Mouse (Mus musculus): ENCODE measurements around the gene Pigv. TPM values are rescaled to one million over a fixed set of nuclear protein-coding genes. Genes with fewer than 3 reads are reported as not detected.

Gene Pigv
- total RNA-seq (2015) (5.1 and 8.5 TPM in 2 replicates), total RNA-seq (2017) (5.0 and 5.2 TPM in 2 replicates)

DNA sequence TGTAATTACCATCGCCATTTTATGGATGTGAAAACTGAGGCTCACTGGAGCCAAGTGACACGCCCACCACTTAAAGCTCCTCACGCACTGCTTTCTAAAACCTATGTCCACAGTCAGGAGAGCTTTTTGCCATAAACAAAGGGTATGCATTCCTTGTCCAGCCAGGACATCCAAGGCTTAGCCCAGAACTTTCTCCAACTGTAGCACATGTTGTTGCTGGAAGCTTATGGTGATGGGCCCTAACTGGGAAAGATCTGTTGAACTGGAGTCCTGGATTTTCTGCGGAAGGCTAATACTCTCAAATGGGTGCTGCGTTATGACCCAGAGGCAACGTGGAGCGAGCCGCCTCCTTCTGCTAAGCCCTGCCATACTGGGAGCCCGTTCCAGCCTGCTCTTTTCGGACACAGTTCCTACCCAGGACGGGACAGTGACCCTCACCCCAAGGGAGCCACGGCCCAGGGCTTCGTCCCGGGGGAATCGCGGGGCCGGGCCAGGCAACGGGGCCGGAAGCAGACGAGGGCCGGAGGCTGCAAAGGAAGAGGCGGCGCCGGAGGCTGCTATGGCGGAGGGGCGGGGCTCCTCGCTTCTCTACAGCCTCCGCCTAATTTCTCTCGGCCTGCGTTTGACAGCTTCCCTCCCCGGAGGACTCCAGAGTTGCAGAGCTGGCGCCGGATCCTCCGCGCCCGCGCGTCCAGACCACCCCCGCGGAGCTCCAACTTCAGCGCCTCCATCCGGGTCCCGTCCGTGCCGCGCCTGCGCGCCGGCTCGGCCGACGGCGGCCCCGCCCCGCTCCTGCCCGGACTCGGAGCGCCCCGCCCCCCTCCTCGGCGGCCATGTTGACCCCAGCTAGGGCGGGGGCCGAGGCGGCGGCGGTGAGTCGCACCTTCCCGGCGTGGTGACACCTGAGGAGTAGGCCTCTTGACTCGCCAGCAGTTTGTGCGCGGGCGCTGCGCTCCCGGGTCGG, at the start of gene Pigv:
Gene Pigv, minus strand, starts transcription at position 767 of the 964 bp plus-strand sequence.
- ATAC-seq (replicated peaks; ENCODE audit: poor library complexity): peak; percentile 30

DNA sequence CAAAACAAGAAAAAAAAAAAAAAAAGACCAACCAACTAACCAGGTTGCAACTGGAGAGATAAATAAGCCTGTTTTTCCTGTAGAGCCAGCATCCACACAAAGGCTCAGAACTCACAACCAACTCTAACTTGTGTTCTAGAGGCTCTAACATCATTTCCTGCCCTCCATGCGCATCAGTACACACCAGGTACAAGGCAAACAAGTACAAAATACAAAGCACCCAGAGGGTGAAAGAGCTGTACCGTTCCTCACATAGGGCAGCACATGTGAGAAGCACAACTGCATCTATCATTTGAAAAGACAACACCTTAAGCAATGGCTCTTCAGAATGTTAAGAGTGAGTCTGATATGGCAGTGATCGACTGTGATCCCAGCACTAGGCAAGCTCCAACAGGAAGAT, 47.3 kb upstream of the Pigv start:
- ATAC-seq (replicated peaks; ENCODE audit: poor library complexity): no peak

DNA sequence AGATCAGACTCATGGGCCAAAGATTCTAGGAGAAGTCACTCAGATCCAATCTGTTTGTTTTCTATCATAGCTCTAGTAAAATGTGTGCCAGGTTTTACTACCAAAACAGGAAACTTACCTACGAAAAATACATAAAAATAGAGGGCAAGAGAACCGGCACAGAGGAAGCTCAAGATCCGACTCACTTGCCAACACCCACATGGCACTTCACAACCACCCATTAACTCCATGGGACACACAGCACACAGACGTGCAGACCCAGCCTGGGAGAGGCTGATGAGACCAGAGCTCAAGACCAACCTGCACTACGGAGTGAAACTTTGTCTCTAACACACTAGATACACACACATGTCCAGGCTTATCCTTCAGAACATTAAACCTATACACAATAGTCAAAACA, 40.3 kb upstream of the Pigv start:
- no peak for ATAC-seq (replicated peaks; ENCODE audit: poor library complexity)

DNA sequence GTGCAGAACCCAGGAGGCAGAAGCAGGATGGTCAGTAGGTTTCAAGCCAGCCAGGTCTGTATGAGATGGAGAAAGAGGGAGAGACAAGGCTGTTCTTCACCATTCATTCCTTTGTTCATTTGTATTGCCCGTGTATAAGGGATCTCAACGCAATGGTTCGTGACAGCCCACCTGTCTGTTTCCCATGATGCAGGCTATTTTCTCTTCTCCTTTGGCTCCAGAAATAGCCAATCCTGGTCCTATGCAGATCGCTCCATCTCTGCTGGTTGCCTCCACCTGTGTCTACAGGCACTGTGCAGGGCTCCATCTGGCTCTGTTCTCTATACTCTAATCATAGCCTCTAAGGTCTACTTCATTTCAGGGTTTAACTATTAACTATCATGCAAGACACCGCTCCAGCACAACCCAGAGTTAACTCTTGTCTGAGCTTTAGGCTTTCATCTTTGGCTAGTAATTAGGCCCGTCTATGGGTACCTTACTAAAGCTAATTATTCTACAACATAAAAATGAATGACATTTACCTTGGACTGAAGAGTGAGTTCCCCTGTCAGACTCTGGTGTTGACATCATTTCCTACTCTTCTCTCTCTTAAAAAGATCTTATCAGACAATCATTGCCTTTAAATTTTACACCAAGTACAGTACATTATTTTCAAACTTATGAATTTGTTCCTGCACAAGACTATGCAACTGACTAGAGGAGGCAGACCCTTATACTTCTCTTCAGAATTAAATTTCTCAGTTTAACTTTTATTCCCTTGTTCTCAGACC, 39.0 kb upstream of the Pigv start:
- no peak for ATAC-seq (replicated peaks; ENCODE audit: poor library complexity)

DNA sequence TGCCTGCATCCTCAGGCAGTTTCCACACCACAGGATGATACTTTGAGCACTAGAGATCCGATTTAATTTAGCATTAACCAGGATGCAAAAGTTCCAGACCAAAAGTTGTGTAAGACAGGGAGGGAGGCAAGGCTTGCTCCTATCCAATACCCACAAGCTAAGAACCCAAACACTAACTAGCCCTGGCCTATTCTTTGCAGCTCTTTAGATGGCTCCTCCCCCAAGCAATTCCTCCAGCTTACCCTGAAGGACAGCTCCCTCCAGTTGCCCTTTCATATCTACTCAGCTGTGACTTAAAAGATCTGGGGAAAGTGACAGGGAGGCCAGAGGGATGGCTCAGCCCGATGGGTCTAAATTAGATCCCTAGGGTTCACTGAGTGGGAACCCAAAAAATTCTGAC, 36.9 kb upstream of the Pigv start:
- ATAC-seq (replicated peaks; ENCODE audit: poor library complexity): no peak

DNA sequence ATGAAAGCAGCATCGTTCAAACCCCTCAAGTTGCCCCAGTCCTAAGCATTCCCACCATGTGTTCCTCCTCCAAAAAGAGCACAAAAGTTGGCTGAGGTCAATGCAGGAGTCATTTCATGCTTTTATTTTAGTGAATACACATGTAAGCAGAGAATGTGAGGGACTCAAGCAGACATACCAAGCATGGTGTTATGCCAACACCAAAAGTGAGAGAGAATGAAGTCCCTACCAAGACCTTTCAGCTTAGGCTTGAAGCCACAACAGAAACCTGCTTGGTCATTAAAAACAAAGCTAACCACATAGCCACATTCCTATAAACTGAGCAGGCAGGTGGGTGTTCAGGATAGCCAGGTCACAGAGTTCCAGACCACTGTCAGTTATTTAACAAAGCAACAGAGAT, 35.0 kb upstream of the Pigv start:
- no peak for ATAC-seq (replicated peaks; ENCODE audit: poor library complexity)

DNA sequence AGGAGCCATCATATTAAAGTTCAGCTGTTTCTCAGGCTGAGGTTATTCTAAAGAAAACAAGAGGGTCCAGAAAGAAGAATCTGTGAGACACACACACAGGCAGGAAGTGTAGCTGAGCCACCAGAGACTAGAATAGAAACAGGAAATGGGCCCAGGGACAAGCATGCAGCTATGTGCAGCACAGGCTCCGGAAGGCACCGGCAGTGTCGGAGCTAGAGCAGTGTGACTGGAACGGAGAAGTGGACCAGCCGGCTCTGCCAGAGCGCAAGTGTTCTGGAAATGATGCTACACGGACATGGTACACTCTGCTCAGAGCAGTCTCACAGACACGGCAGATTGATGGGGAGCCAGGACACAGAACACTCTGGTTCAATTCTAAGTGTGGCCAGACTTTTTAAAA, 34.5 kb upstream of the Pigv start:
- ATAC-seq (replicated peaks; ENCODE audit: poor library complexity): peak; percentile 78

DNA sequence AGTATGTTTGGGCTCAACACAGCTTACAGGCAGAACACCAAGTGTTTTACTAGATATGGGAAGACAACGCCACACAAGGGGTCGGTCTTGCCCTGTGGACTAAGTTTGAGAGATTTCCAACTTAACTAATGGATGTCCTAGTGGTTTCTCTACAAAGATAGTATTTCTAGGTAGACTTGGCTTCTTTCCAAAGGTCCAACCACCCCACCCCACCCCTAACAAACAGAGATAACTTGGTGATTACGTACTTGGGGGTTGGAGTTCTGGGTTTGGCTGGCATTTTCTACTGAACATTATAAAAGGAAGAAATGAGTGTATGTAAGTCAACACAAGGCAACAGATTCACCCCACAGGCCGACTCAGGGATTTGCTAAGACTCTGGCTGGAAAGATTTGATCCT, 32.6 kb upstream of the Pigv start:
- peak; percentile 40 for ATAC-seq (replicated peaks; ENCODE audit: poor library complexity)

DNA sequence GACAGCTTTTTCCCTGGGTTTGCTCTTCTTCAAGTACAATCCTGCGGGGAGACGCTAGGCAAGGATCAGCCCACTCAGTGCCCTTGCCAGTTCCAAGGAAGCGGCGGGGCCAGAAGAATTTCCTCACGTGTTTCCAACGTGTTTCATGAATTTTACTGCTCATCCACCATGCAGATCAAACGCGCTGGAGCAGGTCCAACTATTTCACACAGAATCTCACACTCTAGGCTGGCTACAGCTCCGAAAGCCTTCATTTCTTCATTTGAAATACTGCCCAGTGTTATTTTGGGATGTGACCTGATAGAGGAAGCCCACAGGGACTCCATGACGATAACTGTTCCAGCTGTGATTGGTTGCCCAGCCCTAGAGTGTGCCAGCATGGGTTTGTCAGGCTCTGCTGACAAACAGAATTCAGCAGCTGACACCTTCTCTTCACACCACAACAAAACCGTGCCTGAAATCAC, 28.5 kb upstream of the Pigv start:
- no peak for ATAC-seq (replicated peaks; ENCODE audit: poor library complexity)

DNA sequence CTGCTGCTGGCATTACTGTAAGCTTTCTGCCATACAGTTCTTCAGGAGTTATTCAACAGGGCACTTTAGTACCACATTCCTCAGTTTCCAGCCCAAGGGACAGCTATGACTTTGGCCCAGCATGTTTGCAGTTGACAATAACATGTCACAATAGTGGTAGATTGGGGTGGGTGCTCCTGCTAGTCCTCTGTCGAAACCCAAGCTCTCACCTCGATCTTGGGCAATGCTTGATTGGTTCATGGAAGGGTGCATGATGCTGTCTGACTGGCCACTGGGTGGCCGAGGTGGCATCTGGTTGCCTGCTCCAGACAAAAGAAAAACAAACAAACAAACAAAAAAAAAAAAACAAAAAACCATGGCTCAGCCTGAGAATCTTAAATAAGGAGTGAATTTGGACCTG, 22.9 kb upstream of the Pigv start:
- peak; percentile 84 for ATAC-seq (replicated peaks; ENCODE audit: poor library complexity)

DNA sequence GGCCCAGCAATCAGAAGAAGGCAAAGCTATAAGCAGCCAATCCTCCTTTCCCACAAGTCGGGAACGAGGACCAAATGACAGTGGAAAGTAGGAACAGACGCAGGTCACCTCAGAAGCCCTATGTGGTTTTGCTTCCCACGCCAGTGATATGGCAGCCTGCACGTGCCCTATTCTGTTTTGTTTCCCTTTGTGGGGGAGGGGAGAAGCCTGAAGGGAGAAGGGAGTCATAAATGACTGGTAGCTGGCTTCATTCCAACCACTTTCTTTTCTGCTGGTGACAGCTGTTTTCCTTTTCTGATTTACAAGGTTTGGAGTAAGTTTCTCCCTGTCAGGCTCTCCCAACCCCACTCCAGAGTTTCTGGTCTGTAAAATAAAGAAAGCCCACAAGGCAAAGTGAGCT, 17.8 kb upstream of the Pigv start:
- ATAC-seq (replicated peaks; ENCODE audit: poor library complexity): no peak

DNA sequence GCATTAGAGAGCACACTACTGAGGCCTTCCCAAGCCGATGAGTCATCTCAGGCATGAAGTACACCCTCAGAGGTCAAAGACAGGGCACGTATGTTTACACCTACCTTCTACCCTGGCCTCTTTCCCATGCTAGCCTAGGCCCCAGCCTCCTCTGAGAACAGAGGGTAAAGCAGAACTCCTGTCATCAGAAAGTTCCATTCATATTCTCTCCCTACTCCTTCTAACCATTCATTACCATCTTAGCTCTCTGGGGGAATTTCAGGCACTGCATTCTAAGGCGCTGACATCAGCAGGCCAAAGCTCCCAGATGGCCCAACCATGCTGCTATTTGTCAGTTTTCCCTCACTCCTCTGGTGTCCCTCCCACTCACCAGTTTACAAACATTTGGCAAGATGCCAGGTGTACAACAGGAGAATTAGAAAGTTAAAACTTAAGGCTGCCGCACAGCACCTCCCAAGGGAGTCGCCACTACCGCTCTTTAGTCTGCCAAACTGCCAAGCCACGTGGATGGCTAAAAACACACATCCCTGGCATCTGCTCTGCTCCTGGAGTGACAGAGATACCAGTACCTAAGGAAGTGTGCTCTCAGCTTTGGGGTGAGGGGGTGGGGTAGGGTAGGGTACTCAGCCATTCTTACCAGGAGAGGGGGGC, 16.1 kb upstream of the Pigv start:
- ATAC-seq (replicated peaks; ENCODE audit: poor library complexity): peak; percentile 10; the same call in 1 of the 2 replicates

DNA sequence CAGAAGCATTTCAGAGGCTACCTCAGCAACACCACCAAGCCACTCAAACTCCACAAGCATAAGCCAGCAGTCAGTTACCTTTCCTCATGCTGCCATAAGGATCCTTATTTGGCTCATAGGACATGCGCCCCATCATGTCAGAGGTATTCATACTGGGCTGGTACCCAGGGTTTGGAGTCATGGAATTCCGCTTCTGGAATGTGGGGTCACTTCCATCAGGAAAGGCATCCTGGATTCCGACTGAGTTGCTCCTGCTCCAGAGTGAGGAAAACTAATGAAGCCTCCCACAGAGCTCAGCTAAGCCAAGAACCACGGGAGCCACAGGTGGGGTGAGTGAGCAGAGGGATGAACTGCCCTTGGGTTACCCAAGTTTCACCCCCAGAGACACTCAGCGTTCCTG, 14.7 kb upstream of the Pigv start:
- no peak for ATAC-seq (replicated peaks; ENCODE audit: poor library complexity)

DNA sequence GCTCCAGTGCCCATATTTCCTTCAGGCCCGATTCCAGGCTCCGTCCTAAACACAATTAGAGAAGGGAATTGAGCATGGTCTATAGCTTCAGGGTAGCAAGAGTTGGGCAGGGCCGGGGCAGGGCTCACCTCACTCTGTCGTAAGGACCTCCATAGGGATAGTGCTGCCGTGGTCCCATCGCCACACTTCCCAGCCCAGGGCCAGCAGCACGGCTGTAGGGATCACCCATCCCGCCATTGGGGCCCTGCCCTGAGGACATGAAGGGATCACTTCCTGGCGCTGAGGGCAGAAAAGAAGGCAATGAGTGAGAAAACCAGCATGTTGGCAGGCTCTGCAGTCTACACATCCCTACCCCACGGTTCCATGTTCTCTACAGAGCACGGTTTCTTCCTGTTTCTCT, 14.1 kb upstream of the Pigv start:
- ATAC-seq (replicated peaks; ENCODE audit: poor library complexity): no peak

DNA sequence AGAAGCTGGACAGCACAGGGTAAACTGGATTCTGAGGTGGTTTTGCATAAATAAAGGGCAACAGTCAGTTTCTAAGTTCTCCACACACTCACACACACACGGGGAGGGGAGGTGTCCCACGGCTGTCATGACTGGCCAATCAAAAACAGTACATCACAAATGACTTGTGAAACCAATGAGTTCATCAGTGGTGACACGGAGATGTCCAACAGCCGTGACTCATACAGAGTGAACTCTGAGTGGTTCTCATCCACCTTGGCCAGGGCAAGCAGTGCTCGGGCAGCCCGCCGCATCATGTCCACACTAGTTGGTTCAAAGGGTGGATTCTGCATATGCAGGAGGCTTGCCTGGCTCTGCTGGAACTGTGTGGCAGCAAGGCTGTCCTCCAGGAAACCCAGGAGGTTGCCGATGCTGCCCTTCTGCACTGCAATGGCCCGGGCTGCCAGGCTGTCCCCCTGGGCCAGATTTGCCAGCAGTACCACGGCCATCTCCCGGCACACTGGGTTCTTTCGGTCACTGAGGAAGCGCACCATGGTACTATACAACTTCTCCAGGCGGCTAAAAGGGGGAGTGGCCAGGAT, 7.8 kb upstream of the Pigv start:
- ATAC-seq (replicated peaks; ENCODE audit: poor library complexity): no peak

DNA sequence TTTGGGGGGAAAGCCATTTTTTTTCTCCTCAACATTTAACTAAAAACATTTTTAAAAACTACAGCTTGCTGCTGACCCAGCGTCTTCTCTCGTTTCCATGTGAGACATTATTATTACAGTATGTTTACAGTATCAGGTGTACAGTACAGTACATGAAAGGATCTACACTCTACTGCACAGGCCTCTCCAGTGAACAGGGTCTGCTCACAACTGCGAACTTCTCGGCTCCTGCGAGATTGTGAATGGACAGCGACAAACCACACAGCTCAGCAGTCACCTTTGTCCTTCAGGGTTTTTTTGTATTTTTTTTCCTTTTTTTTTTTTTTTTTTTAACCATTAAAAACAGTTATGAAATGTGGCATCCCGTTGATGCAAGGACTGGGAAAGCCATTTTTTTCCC, 7.2 kb upstream of the Pigv start:
- ATAC-seq (replicated peaks; ENCODE audit: poor library complexity): no peak

DNA sequence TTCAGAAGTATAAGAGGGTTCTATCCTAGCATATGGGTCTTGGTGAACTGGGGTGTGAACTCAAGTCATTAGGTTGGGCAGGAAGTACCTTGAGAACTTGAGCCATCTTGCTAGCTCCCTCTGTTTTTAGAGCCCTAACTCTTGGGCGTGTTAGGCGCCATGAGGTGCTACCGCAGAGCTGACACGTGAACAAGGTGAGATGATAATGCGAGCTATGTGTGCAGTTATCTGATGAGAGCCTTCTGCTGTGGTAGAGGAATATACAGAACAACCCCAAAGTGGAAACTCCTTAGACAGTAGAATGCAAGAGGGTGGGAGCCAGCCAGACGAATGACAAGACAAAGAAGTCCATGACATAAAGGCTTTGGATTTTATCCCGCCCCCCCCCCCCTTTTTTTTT, 4.8 kb upstream of the Pigv start:
- no peak for ATAC-seq (replicated peaks; ENCODE audit: poor library complexity)

DNA sequence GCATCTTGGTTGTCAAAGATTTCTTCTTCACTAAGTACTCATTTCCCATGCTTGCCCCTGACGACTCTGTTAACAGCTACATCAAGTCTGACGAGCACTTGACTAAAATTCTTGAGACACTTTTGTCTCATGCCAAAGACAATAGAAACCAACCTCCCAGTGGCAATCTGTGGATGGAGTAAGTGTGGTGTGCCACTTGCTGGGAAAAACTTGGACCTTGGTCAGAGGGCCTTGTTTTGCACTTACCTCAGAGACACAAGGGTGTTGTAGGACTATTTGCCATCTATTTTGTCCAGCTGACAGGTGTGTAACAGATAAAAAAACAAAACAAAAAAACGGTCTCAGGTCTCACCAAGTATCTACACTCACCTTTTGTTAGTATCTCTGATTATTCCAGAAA, 3.7 kb upstream of the Pigv start:
- ATAC-seq (replicated peaks; ENCODE audit: poor library complexity): no peak

DNA sequence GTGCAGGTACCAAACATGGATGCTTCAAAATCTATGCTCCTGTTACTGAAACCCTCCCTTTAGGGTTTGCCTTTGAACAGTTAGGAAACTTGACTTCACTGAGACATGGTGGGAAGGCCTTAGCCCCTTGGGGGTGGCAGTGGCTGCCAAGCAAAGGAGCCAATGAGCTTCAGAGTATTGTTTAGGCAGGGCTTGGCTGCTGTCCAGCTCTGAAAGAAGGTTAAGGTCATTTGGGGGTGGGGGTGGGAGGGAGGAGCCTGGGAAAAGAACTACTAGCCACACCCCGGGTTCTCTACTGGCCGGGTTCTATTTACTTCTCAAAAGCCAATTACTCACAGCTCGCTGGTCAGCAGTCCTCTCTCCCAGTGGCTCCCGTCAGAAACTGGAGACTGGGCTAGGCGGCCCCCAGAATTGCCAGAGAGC, 3.2 kb upstream of the Pigv start:
- no peak for ATAC-seq (replicated peaks; ENCODE audit: poor library complexity)

DNA sequence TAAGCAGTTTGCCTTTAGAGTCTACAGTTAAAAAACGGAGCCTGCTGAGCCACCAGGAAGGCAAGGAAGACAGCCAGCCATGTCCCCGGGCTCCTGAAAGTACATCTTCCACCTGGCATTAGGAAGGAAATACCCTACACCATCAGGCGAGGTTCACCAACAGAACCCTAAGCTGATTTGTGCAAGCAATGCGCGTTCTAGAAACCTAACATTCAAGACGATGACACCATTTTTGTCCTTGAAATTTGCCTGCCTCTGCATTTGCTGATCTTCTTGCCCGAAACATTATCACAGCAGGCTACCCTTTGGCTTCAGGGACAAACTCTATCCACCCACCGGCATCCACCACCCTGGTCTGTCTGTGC, 1.9 kb upstream of the Pigv start:
- ATAC-seq (replicated peaks; ENCODE audit: poor library complexity): no peak

DNA sequence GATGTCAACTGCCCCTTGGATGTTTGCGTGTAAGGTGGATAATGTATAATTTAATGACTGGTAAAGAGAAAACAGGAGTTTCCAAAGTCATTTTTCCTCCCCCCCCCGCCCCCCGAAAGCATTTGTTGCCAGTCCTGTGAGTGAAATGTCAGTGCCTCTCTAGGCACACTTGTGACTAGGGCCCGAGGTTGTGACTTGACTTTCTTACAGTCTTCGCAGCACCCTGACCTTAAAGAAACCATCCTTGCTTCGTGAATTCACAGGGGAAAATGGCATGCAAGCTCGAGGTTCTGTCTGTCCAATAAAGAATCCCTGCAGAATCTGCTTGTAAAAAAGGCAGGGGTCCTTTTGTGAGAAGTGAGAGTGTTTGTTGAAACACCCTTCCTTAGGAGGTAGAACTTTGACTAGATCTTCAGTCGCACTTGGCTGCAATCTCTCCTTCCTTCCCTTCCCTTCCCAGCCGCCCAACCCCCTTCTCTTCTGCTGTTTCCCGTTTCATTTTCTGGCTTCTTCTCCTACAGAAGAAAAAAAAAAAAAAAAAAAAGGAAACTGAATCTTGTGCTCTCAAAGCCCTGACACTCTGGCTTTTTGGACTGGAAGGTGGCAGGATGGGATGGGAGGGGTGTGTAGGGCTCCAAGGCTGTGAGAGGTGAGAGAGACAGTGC, 1.4 kb upstream of the Pigv start:
- ATAC-seq (replicated peaks; ENCODE audit: poor library complexity): no peak

All from megakaryocyte progenitor cell, adult 5-6 weeks (primary cell).